Mouse (Mus musculus): ENCODE data around the gene Gm10964.
A peak's percentile ranks its signal among the peaks of the same experiment; 100 is the strongest.

Gm10964 gene

DNA sequence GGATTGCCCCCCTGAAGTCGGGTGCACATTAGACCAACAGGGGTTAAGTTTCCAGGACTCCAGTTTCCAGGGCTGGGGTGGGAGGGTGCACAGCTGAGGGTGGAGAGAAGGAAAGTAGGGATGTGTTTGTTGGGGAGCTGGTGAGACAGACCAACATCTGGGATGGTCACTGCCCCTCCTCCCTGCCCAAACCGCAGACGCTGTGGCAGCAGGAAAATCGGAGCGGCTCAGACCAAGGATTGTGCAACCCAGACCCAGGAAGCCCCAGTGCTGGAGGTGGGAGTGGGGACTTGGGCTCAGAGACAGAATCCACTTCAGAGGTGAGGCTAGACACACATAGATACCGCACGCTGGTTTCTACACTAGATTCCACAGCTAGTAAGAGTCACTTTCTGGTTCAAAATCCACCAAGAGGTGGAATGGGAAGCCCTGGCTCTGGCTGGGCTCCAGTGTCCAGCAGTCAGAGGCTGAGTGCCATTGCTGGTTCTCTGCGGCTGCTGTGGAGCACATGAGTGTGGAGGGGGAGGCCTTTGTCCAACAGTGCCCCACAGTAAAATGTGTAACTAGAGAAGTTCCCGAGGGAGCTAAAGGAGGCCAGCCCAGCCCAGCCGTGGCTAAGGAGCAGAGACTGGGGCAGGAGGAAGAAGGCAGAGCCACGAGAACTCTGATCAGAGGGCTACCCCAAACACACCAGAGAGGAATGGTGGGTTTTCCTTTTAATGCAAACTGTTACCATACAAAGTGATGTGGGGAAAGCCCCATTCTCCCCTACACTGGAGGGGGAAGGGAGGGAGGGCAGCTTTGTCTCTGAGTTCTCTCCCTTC, 4.3 kb upstream of the Gm10964 start:
- peak; percentile 35 for DNase-seq (ENCODE audit: low spot score)

DNA sequence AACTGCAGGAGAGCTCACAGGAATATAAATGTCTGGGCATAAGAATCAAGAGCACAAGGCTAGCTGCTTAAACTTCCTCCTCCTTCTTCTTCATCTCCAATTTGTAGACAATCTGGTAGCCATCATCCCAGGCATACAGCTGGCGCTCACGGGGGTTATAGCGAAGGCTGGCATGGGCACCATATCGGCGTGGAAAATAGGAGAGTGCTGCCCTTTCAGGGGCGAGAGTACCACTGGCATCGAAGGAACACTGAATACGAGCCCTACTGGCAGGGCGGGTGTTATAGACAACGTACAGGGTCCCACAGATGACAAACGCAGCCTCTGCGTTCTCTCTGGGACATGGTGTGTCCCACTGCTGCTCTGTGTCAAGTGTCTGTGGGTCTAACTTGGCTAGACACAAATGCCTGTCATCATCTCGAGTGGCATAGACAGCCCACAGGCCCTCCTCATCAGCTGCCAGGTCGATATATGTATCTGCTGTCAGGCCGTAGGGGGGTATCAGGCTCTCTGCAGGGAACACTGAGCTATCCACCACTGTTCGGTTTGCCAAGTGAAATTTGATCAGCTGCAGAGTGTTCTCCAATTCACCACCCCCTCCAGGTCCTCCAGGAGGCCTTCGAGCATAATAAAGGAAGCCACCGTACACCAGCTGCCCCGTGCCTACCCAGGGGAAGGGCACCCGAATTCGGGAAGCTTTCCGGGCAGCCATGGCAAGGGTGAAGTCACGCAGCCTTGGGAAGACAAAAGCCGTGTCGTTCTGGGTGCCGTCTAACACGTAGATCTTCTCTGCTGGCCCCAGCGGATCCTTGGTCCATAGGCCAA, 3.2 kb upstream of the Gm10964 start:
- DNase-seq (ENCODE audit: low spot score): no peak

DNA sequence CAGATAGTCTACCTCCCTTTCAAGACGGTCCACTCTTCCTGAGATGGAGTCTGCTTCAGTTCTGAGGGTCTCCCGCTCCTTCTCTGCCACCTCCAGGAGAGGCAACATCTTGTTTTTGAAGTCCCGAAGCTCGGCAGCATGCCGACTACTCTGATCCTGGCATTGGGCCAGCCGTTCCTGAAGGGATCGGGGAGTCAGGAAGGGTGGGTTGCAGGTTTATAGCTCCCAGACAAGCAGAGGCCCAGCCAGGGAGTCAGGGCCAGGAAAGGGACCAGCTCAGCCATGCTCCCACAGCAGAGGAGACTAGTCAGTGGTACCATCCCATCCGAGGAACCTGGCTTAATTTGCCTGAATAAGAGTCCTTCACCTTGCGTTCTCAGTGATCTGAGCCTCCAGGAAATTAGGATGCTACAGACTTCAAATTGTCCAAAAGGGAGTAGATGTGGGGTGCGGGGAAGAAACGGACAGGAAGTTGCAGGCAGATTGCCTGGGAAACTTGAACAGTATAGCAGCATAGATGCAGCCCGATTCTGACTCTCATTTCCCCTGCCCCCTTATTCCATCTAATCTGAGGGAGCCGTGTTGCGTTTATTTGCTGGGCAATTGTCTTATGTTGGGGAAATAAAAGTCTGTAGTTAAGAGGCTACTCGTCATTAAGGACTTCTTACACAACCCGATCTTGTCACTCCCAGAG, 2.0 kb upstream of the Gm10964 start:
- DNase-seq (ENCODE audit: low spot score): peak; percentile 55

DNA sequence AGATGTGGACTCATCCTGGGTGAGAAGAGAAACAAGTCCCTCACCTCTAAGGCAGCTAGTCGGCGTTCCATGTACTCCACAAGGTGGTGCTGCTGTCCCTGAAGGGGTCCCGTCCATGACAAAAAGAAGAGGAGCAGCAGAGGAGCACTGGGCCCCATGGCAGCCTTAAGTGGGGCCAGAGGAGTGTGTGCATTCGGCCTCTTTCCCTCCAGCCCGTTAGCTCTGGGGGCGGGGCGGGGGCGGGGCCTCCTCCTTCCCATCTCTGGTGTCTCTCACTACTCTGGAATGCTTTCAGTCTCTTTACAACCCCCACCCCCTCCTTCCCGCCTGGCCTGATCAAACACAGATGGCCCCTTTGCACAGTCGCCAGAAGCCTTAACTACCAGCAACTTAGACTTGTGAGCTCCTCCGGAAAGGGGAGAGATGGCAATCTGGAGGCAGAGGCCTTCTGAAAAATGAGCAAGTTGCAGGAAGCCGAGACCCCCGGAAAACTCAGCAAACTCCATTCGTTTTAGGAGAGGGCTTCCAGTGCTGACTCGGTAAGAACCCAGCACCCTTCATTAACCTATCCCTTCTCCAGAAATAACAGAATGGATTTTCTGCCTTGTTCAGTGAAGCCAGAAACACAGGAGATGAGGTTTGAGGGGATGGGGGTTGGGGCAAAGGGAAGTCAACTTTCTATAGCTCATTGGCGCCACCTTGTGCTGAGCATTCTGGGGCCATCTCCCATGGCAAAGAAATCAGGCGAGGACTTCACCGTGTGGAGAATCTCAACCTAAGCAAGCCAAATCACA, 1.2 kb upstream of the Gm10964 start, which contains the start of gene Olfml3:
TSS of gene Olfml3 (minus strand) at position 224 of the 794 bp plus-strand sequence.
- DNase-seq (ENCODE audit: low spot score): peak; percentile 92

DNA sequence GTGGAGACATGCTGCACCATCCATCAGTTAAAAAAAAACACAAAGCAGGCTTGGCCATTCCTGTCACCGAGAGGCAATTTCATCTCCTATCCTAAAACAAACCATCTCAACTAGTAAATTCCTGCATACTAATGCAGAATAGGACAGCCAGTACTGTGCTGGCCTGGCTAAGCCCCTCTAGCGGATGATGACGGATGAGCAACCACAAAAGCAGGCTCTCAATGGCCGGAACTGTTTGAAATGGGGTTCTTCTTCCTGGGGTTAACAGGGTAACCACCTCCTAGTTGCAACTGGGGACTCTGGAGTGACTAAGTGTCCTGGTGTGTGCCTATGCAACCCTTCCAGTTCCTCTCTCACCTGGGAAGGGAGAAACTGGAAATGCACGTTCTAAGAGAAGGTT, 1.2 kb downstream of the Gm10964 start:
- DNase-seq (ENCODE audit: low spot score): no peak

DNA sequence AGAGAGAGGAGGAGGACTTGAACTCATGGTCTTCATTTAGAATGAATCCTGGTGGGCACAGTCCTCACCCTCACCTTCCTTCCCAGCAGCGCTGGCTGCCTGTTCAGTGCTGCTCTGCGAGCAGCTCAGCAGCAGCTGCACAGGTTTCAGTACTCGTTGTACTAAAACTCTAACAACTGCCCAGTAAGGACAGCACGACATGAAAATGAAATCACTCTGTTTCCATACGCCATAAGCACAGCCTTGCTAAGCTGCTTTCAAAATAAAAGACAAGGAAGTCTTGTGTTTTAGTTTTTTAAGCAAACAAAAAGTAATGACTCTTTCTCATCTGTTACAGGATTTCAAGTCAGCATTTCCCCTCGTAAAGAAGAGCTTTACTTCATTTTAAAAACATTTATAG, 4.0 kb downstream of the Gm10964 start:
- DNase-seq (ENCODE audit: low spot score): no peak

DNA sequence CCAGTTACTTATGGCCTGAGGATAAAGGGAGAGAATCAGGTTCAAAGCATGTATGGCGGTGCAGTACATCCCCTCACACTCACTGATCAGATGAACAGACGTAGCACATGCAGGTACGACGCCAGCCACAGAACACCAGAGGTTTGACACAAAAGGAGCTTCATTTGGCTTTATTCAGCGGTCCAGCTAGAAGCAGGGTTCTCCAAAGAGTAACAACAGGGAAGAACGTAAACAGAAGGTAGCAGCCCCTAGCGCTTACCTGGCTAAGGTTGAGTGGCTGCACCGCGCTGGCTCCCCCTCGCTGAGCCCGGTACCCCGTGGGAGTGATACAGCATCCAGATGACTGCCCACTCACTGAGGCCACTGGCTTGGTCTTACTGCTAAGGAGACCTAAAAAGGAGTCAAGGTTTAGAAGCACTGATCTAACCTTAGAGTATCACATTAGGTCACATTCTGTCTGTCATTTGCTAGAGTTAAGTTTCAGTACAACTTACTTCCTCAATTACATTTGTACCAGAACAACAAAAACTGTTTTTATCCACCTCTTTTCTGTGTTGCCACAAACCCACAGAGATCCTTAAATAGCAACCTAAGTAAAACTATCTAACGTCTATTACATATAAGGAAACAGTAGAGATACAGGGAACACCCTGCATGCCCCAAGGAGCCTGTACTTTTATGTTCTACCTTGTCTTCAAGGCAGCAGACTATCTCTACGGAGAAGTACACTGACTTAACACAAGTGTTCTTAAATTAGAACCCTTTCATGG, 6.0 kb downstream of the Gm10964 start:
- no peak for DNase-seq (ENCODE audit: low spot score)

DNA sequence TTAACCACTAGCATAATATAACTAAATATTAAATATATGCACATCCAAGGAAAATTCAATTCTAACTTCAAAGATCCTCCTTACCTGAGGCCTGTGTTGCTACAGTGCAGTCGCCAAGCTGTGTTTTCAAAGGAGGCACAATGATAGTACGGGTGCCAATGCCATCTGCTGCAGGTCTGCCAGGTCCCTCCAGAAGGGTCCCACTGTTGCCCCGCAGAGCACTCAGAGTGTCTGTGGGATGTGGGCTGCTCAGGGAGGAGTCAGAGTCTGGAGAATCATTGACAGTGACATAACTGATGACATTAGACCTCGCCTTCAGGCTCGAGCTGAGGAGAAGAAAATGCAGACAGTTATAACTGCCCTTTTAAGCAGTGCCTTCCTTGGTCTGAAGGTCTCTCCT, 7.5 kb downstream of the Gm10964 start:
- DNase-seq (ENCODE audit: low spot score): no peak

DNA sequence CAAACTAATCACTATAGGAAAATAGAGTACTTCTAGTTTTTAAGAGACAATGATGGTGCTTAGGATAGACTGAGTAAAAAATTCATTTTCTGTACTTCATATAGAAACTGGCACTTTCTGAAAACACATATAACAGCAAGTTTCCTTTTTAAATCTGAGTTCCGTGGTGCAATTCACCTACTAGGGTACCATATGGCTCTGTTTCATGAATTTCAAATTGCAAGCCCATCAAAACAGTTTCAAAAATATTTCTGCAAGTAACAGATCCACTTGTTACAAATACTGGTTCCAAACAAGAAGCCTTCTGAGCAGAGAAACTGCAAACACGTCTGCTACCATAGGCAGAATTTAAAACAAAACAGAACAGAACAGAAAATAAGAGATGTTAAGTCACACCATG, 12.4 kb downstream of the Gm10964 start:
- DNase-seq (ENCODE audit: low spot score): no peak

DNA sequence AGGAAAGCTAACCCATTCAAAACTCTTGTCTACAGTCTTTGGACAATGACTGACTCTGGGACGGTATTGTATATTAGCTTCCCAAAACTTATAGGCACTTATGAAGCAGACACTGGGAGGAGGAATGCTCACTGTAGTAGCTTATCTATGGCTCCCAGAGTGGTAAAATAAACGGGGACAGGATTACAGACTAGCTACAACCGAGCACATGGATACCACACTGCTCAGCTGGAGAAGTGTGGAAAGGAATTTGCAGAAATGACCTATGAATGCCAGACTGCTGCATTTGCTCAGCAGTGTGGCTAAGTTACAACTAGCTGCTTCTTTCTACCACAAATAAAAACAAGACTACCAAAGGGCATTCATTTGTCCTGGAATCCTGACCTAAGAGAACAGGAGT, 16.2 kb downstream of the Gm10964 start:
- DNase-seq (ENCODE audit: low spot score): no peak

DNA sequence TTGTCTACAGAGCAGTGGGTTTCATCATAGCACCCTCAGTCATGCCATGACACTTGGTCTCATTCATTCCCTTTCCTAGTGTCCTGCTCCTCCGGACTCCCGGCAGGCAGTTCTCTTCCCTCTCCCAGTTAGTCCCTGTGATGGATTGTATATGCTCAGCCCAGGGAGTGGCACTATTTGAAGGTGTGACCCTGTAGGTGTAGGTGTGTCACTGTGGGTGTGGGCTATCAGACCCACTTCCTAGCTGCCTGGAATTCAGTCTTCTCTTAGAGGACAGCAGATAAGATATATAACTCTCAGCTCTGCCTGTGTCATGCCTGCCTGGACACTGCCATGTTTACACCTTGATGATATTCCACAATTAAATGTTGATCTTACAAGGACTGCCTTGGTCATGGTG, 17.8 kb downstream of the Gm10964 start:
- DNase-seq (ENCODE audit: low spot score): no peak

DNA sequence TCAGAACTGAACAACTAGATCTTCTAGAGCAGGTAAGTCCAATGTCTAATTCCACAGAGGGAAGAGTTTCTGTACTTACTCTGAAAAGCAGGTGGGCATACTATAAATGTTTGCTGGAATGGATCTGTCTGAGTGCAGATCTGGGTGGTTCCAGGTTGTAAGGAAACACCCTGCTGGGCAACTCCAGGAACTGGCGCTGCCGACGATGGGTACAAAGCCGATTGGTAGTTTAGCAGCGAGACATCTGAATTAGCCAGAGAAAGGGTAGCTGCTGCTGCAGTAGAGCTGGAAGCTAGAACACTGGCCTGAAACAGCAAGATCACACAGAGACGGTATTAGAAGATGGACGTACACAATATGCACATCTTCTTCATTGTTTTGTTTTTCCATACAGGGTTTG, 19.3 kb downstream of the Gm10964 start:
- no peak for DNase-seq (ENCODE audit: low spot score)

DNA sequence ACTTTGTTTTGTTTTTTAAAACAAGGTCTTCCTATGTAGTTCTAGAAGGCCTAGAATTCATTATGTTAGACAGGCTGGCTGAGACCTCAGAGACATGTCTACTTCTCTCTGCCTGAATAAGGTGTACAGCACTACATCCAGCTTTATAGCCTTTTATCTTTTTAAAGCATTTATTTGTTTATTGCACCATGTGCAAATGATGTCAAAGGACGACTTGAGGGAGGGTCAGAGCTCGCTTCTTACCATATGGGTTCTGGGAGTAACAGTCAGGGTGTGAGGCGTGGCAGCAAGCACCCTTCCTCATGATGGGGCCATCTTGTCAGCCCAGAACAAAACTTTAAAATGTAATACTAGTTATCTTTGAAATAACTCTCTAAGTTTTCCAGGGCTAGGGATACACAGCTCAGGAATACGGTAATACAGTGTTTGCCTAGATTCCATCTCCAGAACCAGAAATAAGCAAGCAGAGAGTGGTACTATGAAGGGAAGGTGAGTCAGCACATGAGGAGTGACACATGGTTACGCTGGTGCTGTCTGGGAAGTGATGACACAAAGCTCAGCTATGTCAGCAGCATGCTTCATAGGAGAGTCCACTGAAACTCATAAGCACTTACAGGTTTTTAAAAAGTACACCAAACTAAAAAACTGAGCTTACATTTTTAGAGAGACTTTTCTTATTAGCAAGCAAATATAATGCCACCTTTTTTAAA, 20.2 kb downstream of the Gm10964 start:
- DNase-seq (ENCODE audit: low spot score): no peak

DNA sequence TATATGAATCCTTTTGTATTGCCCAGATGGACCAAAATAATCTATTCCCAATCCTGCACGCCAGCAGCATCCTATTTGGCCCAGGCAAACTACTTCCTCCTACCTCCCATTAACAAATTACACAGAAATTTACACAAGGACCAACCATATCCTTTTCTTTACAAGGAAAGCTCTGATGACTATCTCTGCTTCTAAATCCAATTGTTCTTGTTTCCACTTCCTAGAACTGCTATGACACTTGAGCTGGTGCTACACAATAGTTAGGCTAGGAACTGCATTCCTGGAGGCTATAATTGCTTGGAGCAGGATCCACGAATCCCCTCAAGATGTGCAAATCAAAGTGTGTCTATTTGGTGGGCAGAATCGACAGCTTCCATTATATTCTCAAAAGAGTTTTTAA, 27.6 kb downstream of the Gm10964 start:
- no peak for DNase-seq (ENCODE audit: low spot score)

DNA sequence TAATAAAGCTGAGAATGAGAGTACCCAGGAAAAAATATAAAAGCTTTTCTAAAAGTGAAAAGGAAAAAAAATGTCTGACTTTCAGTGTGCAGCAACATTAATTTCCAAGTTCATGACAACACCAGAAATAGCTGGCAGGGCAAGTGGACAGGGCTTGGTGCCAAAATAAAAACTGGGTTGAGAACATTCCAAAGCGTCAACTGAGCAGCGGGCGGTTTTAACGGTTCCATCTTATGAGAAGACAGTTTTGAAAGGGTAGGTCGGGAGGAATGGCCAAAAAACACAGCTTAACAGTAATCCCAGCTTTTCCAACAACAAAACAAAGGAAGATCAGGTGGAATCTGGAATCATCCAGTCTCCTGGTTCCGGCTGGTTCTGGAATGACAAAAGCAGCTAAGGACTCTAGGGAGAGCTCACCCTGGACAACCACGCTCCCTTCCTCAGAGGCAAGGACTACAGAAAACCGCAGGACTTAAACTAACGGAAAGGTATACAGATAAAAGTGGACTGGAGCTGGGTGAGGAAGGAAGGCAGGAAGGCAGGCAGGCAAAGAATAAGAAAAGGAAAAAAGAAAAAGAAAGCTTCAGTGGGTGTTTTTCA, 32.5 kb downstream of the Gm10964 start:
- DNase-seq (ENCODE audit: low spot score): peak; percentile 78

DNA sequence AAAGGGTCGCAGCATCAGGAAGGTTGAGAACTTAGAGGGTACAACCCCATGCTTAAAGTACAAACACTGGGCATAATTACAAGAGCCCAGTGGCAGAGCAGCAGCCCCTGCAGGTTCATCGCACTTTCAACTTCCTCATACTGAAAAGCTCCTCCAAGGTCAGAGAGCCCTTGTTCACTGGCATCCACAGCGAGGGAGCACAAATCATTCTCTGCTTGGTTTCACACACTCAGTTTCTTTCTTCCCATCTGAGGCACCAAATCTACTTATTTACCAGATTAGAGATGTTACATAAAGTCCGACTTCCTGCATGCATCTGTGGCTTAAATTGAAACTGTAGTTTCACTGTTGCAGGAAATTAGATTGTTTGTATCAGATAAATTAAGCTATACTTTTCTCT, 33.7 kb downstream of the Gm10964 start:
- DNase-seq (ENCODE audit: low spot score): no peak

DNA sequence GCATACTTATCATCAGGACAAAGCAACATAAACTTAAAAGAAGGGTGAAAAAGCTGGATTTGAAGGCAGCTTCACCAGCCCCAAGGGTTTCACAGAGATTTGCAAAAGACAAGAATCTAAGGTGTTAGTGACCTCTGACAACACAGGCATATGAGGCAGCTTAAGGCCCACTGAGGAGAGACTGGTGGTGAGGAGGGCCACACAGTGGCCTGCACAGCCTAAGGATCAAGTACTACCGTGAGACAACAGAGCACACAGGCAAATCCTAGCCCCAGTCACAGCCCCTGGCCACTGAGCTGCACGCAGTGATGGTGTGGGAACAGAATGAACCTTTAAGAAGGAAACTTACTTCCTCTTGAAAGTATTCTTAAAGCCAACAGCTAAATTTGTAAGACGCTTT, 34.3 kb downstream of the Gm10964 start:
- DNase-seq (ENCODE audit: low spot score): no peak

DNA sequence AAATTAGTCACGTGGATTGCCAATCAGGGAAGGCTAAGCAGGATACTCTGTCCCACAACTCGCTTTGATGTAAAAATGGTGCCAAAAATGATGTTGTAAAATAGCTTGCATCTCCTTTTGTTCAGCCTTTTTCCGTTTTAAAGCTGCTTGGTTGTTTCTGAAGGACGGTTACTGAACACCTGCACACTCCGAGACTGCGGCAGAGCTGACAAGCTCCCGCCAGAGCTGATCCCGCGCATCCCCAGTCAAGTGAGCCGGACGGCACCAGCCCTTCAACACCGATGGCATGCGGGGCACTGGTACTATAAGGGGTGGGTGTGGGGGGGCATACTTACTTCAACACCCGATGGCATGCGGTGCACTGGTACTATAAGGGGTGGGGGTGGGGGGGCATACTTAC, 34.8 kb downstream of the Gm10964 start:
- DNase-seq (ENCODE audit: low spot score): no peak

DNA sequence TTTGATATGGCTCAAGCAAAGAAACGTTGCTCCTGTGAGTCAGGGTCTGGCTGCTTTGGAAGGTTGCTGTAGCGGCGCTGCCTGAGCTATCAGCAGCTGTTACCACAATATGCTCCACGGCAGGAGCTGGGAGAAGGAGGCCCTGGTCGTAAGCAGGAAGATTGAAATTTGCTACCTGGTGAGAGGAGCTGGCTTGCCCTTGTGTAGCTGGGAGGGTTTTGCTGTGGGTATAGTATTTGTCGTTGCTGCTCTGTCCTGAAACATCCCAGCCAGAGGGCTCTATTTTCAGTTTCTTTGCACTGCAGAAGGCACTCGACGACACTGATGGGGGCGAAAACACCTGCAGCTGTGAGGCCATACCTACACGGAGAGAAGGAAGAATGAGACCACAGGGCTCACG, 38.8 kb downstream of the Gm10964 start:
- DNase-seq (ENCODE audit: low spot score): no peak

DNA sequence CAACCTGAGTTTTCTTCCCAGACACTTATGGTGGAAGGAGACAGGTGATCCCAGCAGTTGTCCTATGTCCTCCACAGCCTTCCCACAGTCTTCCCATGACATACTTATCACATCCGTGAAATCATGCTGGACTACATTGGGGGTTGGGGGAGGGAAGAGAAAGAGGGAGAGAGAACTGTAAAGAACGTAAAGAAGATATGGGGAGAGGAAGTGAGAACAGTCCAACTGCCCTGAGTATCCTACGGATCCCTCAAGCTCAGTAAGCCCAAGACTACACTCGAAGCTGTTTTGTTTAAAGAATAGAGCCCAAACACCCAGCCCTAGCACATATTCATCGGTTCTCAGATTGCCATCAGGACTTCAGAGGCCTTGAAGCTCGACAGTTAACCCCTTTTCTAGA, 39.5 kb downstream of the Gm10964 start:
- DNase-seq (ENCODE audit: low spot score): no peak

Measured in urinary bladder, postnatal 14 days (tissue).